Mouse (Mus musculus): ENCODE measurements around the gene Hinfp. TPM values are rescaled to one million over a fixed set of nuclear protein-coding genes. Genes with fewer than 3 reads are reported as not detected.
"Not testable (repeated sequence)": the region's sequence is repeated elsewhere in the genome, so short reads cannot be mapped to it uniquely, and the experiment has no call there.

Gene Hinfp
- polyA plus RNA-seq, 1 experiment, result 6.5 TPM

DNA sequence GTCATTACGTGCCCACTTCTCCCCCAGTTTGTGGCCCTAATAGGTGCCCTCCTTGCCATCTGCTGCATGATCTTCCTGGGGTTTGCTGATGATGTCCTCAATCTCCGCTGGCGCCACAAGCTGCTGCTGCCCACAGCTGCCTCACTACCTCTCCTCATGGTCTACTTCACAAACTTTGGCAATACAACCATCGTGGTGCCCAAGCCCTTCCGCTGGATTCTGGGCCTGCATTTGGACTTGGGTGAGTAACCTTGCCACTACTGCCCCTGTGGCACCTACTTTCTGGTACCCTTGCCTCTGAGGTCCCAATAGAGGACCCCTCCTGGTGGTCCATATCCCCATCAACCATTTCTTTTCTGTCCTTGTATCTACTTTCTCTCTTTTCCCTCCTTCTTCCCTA lies 22.5 kb upstream of the Hinfp start:
- Histone ChIP-seq H3K4me3 (peak overlapping the region; percentile 67), H3K36me3 (ENCODE audit: control insufficient read depth, insufficient read depth) (peaks cover 29% of the 10 kb centered on the region), H3K79me2 (ENCODE audit: control insufficient read depth, insufficient read depth) (peaks cover 11% of the 10 kb centered on the region), H3K4me2 (ENCODE audit: low read depth) (peak overlapping the region; percentile 70), H3ac (ENCODE audit: control insufficient read depth, insufficient read length) (no peak overlapping the region), H3K27me3 (ENCODE audit: control insufficient read depth, insufficient read depth, insufficient read length) (no peaks in the 10 kb centered on the region)
- no peak for TF ChIP-seq USF1 (IDR thresholded peaks at IDR 0.05; ENCODE audit: low read depth)
- TF ChIP-seq POLR2A (IDR thresholded peaks at IDR 0.05; ENCODE audit: insufficient read length, low read depth), result no peak
- TF ChIP-seq MYOD1 (IDR thresholded peaks at IDR 0.05; ENCODE audit: control insufficient read depth in 1 of 3, insufficient read length in 2 of 3, low read depth in 2 of 3), result no peak
- TF ChIP-seq SRF (IDR thresholded peaks at IDR 0.05; ENCODE audit: control insufficient read depth, insufficient read length, low read depth), result no peak
- TF ChIP-seq TCF12 (IDR thresholded peaks at IDR 0.05; ENCODE audit: insufficient read depth, poor library complexity, severe bottlenecking), result no peak
- TF ChIP-seq TCF3 (IDR thresholded peaks at IDR 0.05; ENCODE audit: insufficient read length, low read depth), result no peak
- no peak for TF ChIP-seq MYOG (IDR thresholded peaks at IDR 0.05; ENCODE audit: control insufficient read depth in 1 of 3, insufficient read depth in 1 of 3, insufficient read length in 2 of 3, low read depth in 2 of 3)
- TF ChIP-seq POLR2AphosphoS2 (IDR thresholded peaks at IDR 0.05; ENCODE audit: insufficient read length, low read depth), result no peak
- TF ChIP-seq CEBPB (IDR thresholded peaks at IDR 0.05; ENCODE audit: insufficient read depth, poor library complexity, severe bottlenecking), result no peak
- no peak for TF ChIP-seq MAX (IDR thresholded peaks at IDR 0.05; ENCODE audit: low read depth)
- TF ChIP-seq E2F4 (IDR thresholded peaks at IDR 0.05; ENCODE audit: insufficient read depth), result no peak
- TF ChIP-seq REST (IDR thresholded peaks at IDR 0.05; ENCODE audit: insufficient read depth, insufficient read length), result no peak

DNA sequence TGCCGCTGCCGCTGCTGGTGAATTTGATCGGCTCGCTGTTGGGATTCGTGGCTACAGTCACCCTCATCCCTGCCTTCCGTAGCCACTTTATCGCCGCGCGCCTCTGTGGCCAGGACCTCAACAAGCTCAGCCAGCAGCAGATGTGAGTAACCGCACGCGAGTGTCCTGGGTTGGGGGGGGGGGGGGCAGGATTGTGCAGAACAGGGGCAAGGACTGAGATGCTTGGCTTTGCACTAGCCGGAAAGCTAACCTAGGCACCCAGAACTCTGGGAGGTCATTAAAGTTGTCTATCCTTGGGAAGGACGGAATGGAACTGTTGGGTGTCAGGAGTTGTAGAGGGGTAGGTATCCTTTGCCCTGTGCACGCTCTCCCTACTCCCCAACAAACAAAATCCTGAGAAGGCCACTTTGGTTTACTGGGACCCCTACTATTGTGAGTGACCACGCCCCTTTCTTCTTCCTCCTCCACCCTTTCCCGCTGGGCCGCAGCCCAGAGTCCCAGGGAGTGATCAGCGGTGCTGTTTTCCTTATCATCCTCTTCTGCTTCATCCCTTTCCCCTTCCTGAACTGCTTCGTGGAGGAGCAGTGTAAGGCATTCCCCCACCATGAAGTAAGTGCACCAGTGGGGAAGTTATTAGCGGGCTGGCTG lies 21.7 kb upstream of the Hinfp start:
- TF ChIP-seq CEBPB (IDR thresholded peaks at IDR 0.05; ENCODE audit: insufficient read depth, poor library complexity, severe bottlenecking), result no peak
- no peak for TF ChIP-seq E2F4 (IDR thresholded peaks at IDR 0.05; ENCODE audit: insufficient read depth)
- TF ChIP-seq MYOG (IDR thresholded peaks at IDR 0.05; ENCODE audit: control insufficient read depth in 1 of 3, insufficient read depth in 1 of 3, insufficient read length in 2 of 3, low read depth in 2 of 3), result no peak
- TF ChIP-seq SRF (IDR thresholded peaks at IDR 0.05; ENCODE audit: control insufficient read depth, insufficient read length, low read depth), result no peak
- no peak for TF ChIP-seq TCF12 (IDR thresholded peaks at IDR 0.05; ENCODE audit: insufficient read depth, poor library complexity, severe bottlenecking)
- no peak for TF ChIP-seq POLR2AphosphoS2 (IDR thresholded peaks at IDR 0.05; ENCODE audit: insufficient read length, low read depth)
- TF ChIP-seq REST (IDR thresholded peaks at IDR 0.05; ENCODE audit: insufficient read depth, insufficient read length), result no peak
- no peak for TF ChIP-seq POLR2A (IDR thresholded peaks at IDR 0.05; ENCODE audit: insufficient read length, low read depth)
- no peak for TF ChIP-seq TCF3 (IDR thresholded peaks at IDR 0.05; ENCODE audit: insufficient read length, low read depth)
- no peak for TF ChIP-seq MAX (IDR thresholded peaks at IDR 0.05; ENCODE audit: low read depth)
- TF ChIP-seq MYOD1 (IDR thresholded peaks at IDR 0.05; ENCODE audit: control insufficient read depth in 1 of 3, insufficient read length in 2 of 3, low read depth in 2 of 3), result no peak
- TF ChIP-seq USF1 (IDR thresholded peaks at IDR 0.05; ENCODE audit: low read depth), result no peak
- Histone ChIP-seq H3K27me3 (ENCODE audit: control insufficient read depth, insufficient read depth, insufficient read length) (no peaks in the 10 kb centered on the region), H3K4me3 (peak overlapping the region; percentile 67), H3K79me2 (ENCODE audit: control insufficient read depth, insufficient read depth) (peaks cover 11% of the 10 kb centered on the region), H3K36me3 (ENCODE audit: control insufficient read depth, insufficient read depth) (peaks cover 21% of the 10 kb centered on the region), H3K4me2 (ENCODE audit: low read depth) (peak overlapping the region; percentile 70), H3ac (ENCODE audit: control insufficient read depth, insufficient read length) (peak overlapping the region; percentile 60)

DNA sequence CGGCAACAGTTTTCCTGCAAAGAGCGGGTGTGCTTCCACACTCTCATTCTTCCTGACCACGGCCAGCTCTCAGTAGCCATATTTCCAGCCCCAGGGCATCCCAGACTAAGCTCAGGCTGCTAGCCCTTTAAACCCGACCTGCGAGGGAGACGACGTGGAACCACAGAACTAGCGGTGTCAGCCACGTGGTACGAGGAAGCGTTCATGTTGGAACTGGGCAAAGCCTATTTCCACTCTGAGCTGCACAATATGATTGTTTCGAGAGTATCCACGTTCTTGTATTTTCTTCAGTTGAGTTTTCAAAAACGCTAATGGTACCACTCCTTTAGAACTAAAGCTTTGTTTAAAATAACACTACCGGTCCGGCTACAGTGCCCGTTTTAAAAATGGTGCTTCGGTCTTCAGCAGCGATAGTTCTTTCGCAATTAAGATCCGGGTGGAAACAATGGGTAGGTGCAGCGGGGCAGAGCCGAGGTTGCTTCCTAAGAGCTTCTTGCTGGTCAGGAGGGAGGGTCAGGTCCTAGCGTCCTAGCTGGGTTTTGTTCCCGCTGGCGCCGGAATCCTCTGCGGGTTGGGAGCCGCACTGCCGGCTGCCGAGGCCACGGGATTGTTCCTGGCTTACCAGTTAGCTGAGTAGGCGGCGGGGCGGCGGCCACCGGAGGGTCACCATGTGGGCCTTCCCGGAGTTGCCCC lies 21.0 kb upstream of the Hinfp start:
- Histone ChIP-seq H3K4me3 (peak overlapping the region; percentile 67), H3ac (ENCODE audit: control insufficient read depth, insufficient read length) (peak overlapping the region; percentile 60), H3K27me3 (ENCODE audit: control insufficient read depth, insufficient read depth, insufficient read length) (no peaks in the 10 kb centered on the region), H3K79me2 (ENCODE audit: control insufficient read depth, insufficient read depth) (peaks cover 11% of the 10 kb centered on the region), H3K36me3 (ENCODE audit: control insufficient read depth, insufficient read depth) (peaks cover 15% of the 10 kb centered on the region), H3K4me2 (ENCODE audit: low read depth) (peak overlapping the region; percentile 70)
- TF ChIP-seq CEBPB (IDR thresholded peaks at IDR 0.05; ENCODE audit: insufficient read depth, poor library complexity, severe bottlenecking), result peak; percentile 76
- peak; percentile 94 for TF ChIP-seq USF1 (IDR thresholded peaks at IDR 0.05; ENCODE audit: low read depth)
- peak; percentile 68 for TF ChIP-seq POLR2AphosphoS2 (IDR thresholded peaks at IDR 0.05; ENCODE audit: insufficient read length, low read depth)
- peak; percentile 61 for TF ChIP-seq POLR2A (IDR thresholded peaks at IDR 0.05; ENCODE audit: insufficient read length, low read depth)
- TF ChIP-seq E2F4 (IDR thresholded peaks at IDR 0.05; ENCODE audit: insufficient read depth), result no peak
- no peak for TF ChIP-seq MYOG (IDR thresholded peaks at IDR 0.05; ENCODE audit: control insufficient read depth in 1 of 3, insufficient read depth in 1 of 3, insufficient read length in 2 of 3, low read depth in 2 of 3)

DNA sequence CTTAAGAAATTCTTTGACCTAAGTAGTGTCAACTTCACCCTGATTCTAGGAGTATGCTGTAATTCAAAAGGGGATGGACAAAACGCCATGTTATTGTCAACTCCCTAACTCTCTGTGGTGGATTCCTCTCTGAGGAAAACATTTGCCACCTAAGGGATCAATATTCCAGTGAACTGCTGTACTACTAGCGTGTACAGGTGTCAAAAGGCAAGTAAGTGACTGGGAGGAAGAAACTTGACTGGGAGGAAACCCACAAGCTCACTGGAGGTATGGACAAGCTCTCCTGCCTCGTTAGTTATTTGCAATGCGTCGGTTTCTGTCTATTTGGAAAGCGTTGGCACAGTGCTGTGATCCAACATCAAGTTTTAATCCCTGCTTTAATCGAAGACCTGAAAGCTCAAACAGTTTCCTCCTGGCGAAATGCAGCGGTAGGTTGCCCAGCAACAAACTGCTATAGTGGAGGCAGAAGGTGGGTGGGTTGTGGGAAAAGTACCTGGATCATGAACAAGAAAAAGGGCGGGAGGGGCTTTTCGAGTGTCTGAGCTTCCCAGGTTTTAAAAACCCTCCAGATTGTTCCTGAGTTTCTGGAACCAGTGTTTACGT lies 20.4 kb upstream of the Hinfp start, which contains the start of gene Dpagt1:
Gene Dpagt1 (plus strand): TSS at position 252 of the 603 bp plus-strand sequence.
- Histone ChIP-seq H3K79me2 (ENCODE audit: control insufficient read depth, insufficient read depth) (peaks cover 11% of the 10 kb centered on the region), H3K36me3 (ENCODE audit: control insufficient read depth, insufficient read depth) (peaks cover 9% of the 10 kb centered on the region), H3K4me3 (peak within 1 kb of the TSS; percentile 67), H3K4me2 (ENCODE audit: low read depth) (peak within 1 kb of the TSS; percentile 70), H3ac (ENCODE audit: control insufficient read depth, insufficient read length) (peak within 1 kb of the TSS; percentile 60), H3K27me3 (ENCODE audit: control insufficient read depth, insufficient read depth, insufficient read length) (no peaks in the 10 kb centered on the region)
- TF ChIP-seq CEBPB (IDR thresholded peaks at IDR 0.05; ENCODE audit: insufficient read depth, poor library complexity, severe bottlenecking), result no peak
- no peak for TF ChIP-seq MAX (IDR thresholded peaks at IDR 0.05; ENCODE audit: low read depth)
- no peak for TF ChIP-seq SRF (IDR thresholded peaks at IDR 0.05; ENCODE audit: control insufficient read depth, insufficient read length, low read depth)
- TF ChIP-seq TCF3 (IDR thresholded peaks at IDR 0.05; ENCODE audit: insufficient read length, low read depth), result no peak

DNA sequence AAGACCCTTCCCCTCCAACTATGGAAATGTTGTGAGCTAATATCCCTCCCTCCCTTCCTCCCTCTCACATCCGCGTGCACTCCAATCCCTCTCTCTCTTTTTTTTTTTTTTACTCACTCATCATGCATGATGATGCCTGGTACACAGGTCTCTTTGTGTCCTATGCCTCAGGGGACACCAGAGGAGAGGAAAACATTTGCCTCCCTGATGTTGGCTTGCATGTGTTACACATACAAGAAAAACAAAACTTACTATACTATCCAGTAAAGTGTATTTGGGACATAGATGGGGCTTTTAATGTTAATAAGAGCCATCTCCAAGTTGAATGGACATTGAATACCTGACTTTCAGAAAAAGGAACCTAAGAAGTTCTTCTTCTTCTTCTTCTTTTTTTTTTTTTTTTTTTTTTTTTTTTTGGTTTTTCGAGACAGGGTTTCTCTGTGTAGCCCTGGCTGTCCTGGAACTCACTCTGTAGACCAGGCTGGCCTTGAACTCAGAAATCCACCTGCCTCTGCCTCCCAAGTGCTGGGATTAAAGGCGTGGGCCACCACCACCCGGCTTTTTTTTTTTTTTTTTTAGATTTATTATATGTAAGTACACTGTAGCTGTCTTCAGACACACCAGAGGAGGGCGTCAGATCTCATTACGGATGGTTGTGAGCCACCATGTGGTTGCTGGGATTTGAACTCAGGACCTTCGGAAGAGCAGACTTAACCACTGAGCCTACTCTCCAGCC lies 19.7 kb upstream of the Hinfp start:
- H3K36me3 ChIP-seq (ENCODE audit: control insufficient read depth, insufficient read depth); H3ac ChIP-seq (ENCODE audit: control insufficient read depth, insufficient read length); H3K27me3 ChIP-seq (ENCODE audit: control insufficient read depth, insufficient read depth, insufficient read length): not testable (repeated sequence)
- H3K4me2 ChIP-seq (ENCODE audit: low read depth), result peak overlapping the region; percentile 70
- peak overlapping the region; percentile 67 for H3K4me3 ChIP-seq
- peaks cover 11% of the 10 kb centered on the region for H3K79me2 ChIP-seq (ENCODE audit: control insufficient read depth, insufficient read depth)

Data from myocyte (in vitro differentiated cells).